Mouse (Mus musculus) telencephalon, adult 2 months (tissue): ENCODE measurements at regions not wholly inside any gene's neighbourhood (a gene's known extent, or its start where the extent isn't known, plus 50 kb on each side); places are given as distances from the start of the nearest gene placed in this dataset.

ENCODE experiments used
- DNase-seq: peaks from one replicate; pipeline ENCODE4 v3.0.0-alpha.2; 2011; ENCODE audit warnings: low read depth, low spot score

GRCm38 (mm10) chr8:92427801-92428200, 70.4 kb downstream of the Irx5 start:
- peak; percentile 29 for DNase-seq

GRCm38 (mm10) chr8:92437075-92437663, 79.7 kb downstream of the Irx5 start:
- no peak for DNase-seq

GRCm38 (mm10) chr8:92438294-92438693, 80.9 kb downstream of the Irx5 start:
- DNase-seq, result no peak

GRCm38 (mm10) chr8:92439713-92440436, 82.5 kb downstream of the Irx5 start:
- DNase-seq, result no peak

GRCm38 (mm10) chr8:92442086-92442485, 84.7 kb downstream of the Irx5 start:
- no peak for DNase-seq

GRCm38 (mm10) chr8:92459291-92459690, 101.9 kb downstream of the Irx5 start:
- no peak for DNase-seq

- no peak for DNase-seq
Measured at GRCm38 (mm10) chr8:92460129-92460953, 102.9 kb downstream of the Irx5 start.

- no peak for DNase-seq
Measured at GRCm38 (mm10) chr8:92469141-92470000, 111.9 kb downstream of the Irx5 start.

GRCm38 (mm10) chr8:92472257-92472656, 114.8 kb downstream of the Irx5 start:
- no peak for DNase-seq

- no peak for DNase-seq
Measured at GRCm38 (mm10) chr8:92472817-92473216, 115.4 kb downstream of the Irx5 start.

GRCm38 (mm10) chr8:92482393-92482792, 125.0 kb downstream of the Irx5 start:
- no peak for DNase-seq

GRCm38 (mm10) chr8:92483055-92483765, 125.8 kb downstream of the Irx5 start:
- no peak for DNase-seq

GRCm38 (mm10) chr8:92488526-92489159, 131.2 kb downstream of the Irx5 start:
- no peak for DNase-seq

- no peak for DNase-seq
Measured at GRCm38 (mm10) chr8:92491533-92491932, 134.1 kb downstream of the Irx5 start.

GRCm38 (mm10) chr8:92493403-92493802, 136.0 kb downstream of the Irx5 start:
- DNase-seq, result no peak

GRCm38 (mm10) chr8:92505552-92506281, 148.3 kb downstream of the Irx5 start:
- no peak for DNase-seq

- no peak for DNase-seq
Measured at GRCm38 (mm10) chr8:92506436-92506835, 149.0 kb downstream of the Irx5 start.

GRCm38 (mm10) chr8:92506906-92507305, 149.5 kb downstream of the Irx5 start:
- no peak for DNase-seq

- no peak for DNase-seq
Measured at GRCm38 (mm10) chr8:92515385-92515784, 158.0 kb downstream of the Irx5 start.

- no peak for DNase-seq
Measured at GRCm38 (mm10) chr8:92518031-92518430, 156.1 kb upstream of the Irx6 start.
